Mouse (Mus musculus) activated CD4-positive, CD25-positive, alpha-beta regulatory T cell, adult 9 weeks (primary cell): ENCODE results near the gene Rbfox1. TPM values are rescaled to one million over a fixed set of nuclear protein-coding genes. Genes with fewer than 3 reads are reported as not detected.

Source experiments
- polyA plus RNA-seq: library from polyadenylated mRNA; unstranded; fragments of 100-300 nt; shearing (Covaris generic); gene quantifications from one replicate; pipeline ENCODE4 v1.2.1, GENCODE M21; 2017

Gene Rbfox1
- polyA plus RNA-seq, result not detected

GRCm38 (mm10) chr16:5884746-5885689, at the start of gene Rbfox1:
TSS of gene Rbfox1 (plus strand) at chr16:5885355.

